Mouse (Mus musculus) liver, adult (tissue): ENCODE results near the gene Hoxc5.

Experiments used
- GATA4 ChIP-seq: IDR thresholded peaks from 2 replicates; pipeline ENCODE4 v1.6.1; 2014; ENCODE audit warnings: mild to moderate bottlenecking, low read length; ENCODE audit not compliant: insufficient replicate concordance

Gene Hoxc5

DNA sequence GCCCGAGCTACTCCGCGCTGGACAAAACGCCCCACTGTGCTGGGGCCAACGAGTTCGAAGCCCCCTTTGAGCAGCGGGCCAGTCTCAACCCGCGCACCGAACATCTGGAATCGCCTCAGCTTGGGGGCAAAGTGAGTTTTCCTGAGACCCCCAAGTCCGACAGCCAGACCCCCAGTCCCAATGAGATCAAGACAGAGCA is at the start of gene Hoxc5:
Hoxc5 (plus strand) TSS at position 132 of the 199 bp plus-strand sequence.
- no peak for TF ChIP-seq GATA4

DNA sequence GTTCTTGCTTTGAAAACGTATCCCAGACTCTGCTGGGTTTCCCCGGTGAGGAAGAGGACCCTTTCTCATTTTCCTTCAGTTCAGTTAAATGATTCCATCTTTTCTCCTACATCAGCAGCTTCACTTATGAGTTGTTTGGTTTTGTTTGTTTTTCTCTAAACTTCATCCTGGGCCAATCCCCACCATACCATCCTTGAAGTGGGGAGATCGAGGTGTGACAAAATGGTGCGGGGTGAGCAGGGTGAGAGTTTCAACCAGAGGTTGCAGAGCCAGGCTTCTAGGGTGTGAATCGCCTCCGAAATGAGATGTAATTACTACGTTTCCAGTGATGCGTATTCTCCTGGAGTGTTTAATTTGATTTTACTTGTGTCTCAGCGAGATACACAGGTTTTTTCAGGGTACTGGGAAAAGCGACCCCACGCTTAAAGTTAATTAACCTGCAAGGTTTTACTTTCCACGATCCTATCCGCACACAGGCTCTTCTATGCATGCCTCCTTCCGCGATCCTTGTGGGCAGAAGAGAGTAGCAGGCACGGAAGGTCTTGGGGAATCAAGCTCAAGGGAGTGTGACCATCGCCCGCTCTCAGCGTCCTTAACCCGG is 49.2 kb upstream of the Hoxc5 start:
- TF ChIP-seq GATA4, result no peak

DNA sequence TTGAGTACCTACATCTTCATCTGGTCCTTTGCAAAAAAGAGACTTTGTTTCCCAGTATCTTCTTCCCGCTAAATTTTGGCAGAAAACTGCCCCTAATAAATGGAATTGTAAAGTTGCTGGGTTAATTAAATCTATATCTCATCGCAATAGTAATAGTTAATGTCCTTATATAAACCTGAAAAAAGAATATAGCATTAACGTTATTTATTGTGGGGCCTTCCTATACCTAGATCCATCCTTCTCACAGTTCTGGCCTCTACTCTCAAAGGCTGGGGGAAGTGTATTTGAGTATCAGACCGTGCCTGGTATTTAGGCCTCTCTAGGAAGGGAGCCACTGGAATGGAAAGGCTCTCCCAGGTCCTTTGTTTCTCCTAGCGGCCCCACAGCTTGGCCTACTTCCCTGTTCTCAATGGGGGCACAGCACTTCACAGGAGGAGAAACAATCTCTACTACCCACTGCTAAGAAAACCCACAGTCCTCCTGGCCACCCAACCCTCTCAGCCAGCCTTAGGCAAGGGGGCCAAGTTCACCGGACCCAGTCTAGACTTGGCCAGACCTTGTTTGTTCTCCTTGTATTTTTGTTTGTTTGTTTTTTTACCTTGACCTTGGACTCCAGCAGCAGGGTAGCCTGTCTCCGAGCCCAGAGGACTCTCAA is 48.5 kb upstream of the Hoxc5 start:
- no peak for TF ChIP-seq GATA4

DNA sequence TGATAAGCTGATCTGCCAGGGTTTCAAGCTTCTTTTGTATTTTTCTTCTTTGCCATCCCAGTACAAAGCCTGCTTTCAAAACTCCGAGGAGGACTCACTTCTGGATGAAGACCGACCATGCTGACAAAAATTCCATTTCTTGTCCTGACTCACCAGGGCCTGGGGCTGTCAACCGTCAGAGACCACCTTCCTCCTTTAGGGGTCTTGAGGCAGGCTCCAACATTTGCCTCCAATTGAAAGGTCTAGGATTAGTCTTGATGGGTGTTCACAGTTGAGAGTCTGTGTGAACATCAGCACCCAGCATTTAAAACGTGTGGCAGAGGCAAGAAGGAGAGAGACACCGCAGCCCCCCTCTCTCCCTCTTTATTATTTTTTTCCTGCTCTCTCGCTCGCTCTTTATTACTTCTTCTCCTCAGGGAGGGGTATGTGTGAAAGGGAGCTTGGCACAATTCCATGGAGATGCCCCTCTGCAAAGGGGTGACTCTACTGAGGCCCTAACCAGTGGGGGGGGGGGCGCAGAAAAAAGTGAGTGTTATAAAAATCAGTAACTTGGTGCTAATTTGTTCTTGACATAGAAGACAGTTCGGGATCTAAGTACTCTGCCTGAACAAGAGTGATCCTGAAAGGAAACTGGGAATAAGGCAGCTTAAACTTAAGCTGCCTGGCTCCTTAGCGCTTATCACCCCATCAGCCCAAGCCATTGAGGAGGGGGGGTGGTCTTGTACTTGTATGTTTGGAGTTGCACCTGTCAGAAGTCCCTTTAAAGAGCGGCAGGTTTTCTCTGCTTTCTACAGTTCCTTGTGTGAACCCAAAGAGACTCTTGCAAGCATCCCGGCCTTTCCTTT is 47.7 kb upstream of the Hoxc5 start:
- no peak for TF ChIP-seq GATA4

DNA sequence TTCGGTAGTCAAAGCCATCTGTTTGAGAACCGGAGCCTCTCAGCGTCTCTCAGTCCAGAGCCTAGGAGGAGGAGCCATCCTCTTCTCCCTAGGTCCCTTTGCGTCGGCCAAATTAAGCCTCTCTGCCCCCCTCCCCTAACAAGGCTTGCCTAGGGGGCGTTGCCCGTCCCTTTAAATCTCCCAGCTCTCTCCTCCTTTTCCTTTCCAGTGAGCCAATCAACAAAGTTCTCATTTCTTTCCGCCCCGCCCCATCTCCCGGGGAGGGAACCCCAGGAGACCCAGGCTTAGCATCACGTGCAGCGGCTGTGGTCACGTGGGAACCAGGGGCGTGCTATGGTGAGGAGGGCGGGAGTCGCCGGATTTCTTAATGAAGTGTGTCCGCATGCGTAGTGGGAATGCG is 46.6 kb upstream of the Hoxc5 start:
- no peak for TF ChIP-seq GATA4

DNA sequence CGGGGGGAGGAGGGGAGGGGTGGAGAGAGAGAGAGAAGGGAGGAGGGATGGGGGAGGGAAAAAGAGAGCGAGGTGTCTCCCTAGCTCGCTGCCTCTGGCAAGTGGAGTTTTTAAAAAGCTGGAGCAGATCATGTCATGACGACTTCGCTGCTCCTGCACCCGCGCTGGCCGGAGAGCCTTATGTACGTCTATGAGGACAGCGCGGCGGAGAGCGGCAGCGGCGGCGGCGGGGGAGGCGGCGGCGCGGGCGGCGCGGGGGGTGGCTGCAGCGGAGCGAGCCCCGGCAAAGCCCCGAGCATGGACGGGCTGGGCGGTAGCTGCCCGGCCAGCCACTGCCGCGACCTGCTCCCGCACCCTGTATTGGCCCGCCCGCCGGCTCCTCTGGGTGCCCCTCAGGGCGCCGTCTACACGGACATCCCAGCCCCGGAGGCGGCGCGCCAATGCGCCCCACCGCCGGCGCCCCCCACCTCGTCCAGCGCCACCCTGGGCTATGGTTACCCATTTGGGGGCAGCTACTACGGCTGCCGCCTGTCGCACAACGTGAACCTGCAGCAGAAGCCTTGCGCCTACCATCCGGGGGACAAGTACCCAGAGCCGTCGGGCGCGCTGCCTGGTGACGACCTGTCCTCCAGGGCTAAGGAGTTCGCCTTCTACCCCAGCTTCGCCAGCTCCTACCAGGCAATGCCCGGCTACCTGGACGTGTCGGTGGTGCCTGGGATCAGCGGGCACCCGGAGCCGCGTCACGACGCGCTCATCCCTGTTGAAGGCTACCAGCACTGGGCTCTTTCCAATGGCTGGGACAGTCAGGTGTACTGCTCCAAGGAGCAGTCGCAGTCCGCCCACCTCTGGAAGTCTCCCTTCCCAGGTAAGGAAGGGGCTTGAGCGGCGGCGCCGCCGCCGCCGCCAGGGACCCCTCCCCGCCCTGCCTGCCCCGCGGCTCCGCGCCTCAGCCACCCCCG is 45.9 kb upstream of the Hoxc5 start, which contains the start of gene Hoxc13:
Hoxc13 (plus strand) TSS at position 51 of the 959 bp plus-strand sequence.
- no peak for TF ChIP-seq GATA4

DNA sequence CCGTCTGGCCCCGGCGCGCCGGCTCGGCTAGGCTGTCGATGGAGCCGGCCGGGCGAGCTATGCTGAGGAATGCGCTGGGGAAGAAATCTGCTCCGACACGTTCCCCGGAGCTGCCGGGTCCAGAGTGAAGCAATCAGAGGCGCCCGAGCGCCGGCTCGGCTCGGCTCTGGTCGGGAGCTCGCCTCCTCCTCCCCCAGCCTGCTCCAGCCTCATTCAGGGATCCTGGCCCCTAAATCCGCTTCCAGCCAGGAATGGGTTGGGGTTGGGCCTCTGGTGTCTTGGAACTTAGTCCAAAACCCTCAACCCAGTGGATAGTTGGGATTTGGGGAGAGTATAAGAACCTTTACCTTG is 45.3 kb upstream of the Hoxc5 start:
- no peak for TF ChIP-seq GATA4

DNA sequence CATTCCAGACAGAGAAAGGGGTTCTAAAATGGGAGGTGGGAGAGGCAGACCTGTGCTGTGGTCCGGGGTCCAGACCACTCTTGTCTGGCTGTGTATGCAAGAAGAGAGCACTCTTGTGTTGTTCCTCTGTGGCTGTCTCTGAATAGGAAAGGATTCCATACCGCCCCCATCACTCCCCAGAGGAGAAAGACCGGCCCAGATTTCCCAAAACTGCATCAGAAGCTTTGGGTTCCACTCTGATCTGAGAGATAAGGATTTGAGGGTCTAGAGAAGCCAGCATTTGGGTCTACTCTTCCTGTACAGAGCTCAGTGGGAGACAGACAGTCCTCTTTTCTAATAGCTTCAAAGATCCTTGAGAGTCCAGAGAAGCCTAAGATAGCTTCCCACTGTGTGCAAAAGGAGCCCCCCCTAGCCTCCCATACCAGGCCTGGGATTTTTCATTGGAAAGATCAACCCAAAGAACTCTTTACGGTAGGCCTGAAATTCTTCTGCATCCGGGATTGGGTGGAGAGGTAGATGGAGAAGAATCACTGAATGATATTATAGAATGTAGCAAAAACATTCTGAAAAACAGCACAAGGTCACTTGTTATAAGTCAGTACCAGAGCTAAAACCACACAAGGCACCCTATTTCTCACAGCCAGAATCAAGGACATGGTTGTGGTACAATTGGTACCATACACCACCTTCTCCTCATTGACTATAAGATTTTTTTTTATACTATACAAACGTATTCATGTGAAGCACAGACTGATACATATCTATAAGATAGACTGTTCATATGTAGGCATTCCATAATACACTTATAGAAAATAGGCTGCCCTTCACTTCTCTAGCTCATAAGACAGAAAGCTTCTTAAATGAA is 44.4 kb upstream of the Hoxc5 start:
- no peak for TF ChIP-seq GATA4

DNA sequence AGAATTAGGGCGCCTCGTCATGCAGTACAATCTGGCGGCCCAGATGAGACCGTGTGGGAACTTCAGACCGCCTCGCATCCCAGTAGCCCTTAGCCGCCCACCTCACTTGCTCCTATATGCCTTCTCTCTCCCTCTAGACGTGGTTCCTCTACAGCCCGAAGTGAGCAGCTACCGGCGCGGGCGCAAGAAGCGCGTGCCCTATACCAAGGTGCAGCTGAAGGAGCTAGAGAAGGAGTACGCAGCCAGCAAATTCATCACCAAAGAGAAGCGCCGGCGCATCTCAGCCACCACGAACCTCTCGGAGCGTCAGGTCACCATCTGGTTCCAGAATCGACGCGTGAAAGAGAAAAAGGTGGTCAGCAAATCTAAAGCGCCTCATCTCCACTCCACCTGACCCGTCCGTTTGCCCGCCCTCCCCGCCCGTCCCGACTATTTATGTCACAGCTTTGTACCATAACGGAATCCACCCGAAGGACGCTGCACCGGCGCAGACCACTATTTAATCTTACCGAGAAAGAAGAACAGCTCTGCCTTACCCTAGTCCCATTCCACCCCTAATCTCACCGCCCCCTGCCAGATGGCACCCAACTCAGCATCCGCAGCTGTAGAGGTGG is 40.1 kb upstream of the Hoxc5 start:
- TF ChIP-seq GATA4, result no peak

DNA sequence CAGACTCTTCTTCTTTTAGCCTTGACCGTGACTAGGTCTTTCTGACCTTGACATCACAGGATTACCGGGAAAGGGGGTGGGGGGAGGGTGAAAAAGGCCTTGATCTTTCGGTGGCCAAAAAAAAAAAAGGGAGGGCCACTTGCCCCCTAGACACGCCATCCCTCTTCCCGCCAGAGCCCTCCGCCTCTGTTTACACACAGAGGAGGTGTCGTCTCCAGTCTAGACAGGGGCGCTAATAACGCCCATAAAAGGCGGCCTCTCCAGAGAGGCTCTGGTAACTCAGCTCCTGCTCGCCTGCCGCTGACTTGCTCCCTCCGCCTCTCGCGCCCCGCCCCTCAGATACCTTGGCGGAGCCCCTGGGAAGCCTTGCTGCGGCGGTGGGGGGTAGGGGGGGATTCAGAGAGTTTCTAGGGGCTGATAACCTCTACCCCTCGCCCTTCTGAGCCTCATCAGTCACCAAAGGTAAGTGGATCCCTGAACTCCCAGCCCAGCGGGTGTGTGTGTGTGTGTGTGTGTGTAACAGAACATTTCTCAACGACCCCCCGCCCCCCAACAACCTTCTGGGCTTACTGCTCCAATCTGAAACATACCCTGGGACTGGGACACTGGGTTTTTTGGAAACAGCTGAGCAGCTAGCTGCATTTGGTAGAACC is 35.4 kb upstream of the Hoxc5 start:
- no peak for TF ChIP-seq GATA4

DNA sequence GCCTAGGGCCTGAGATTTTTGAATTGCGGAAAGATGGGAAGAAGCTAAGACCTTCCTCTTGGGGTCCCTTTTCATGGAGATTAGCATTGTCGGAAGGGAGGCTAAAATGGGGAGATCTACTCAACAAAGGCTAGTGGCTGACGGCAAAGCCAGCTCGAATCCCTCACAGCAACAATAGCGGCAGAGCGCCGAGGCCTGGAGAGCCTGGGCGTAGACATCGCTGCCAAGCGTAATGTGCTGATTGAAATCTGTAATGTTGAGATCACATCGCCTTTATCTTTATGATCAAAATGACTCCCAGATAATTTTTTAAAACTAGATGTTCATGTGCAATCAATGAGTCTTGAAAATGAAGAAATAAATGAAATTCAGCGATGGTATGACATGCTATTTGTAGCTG is 32.8 kb upstream of the Hoxc5 start:
- no peak for TF ChIP-seq GATA4

DNA sequence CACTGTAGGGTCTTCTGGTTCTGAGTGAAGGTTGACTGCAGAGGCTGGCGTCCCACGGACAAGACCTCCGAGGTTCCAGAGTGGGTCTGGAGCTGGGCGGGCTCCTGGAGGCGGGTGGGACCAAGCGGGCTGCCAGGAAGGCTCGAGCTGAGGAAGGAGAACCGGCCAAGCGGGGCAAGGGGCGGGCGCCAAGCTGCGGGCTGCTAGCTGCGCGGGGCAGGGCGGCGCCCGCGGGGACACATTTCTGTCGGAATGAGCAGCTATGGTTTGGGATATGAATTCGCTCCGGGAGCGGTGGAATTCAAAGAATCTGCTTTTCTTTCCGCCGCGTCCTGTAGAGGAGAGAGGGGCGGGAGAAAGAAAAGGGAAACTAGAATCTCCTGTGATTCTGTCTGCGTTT is 32.3 kb upstream of the Hoxc5 start:
- no peak for TF ChIP-seq GATA4

DNA sequence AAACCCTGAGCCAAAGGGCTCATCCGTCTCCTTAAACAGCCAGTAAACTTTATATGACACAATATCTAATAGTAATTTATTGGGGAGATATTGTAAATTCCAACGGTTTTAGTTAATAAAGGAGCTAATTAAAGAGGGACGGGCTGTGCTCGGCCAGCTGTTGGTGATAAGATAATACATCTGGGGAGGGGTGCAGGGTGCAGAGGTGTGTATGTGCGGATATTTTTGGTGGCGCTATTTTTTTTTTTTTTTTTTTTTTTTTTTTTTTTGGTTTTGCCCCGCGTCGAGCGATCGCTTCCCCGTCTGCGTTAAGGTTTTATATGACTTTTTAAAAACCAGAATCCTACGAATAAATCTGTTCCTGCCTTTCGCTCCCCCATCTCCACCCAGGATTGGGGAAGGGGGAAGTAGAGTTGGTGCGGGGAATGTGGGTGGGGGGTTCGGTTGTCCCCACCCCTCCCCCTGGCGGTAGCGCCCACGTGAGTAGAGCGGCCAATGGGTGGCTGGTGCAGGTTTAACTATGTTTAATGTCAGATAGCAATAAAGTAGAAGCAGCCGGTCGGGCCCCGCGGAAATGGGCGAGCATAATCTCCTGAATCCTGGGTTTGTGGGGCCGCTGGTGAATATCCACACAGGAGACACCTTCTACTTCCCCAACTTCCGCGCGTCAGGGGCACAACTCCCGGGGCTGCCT is 30.8 kb upstream of the Hoxc5 start, which contains the start of gene Hoxc12:
Hoxc12 (plus strand) TSS at position 479 of the 694 bp plus-strand sequence.
- TF ChIP-seq GATA4, result no peak
